Mouse (Mus musculus): Measurements from ENCODE around the gene Poc5. TPM values are rescaled to one million over a fixed set of nuclear protein-coding genes. Genes with fewer than 3 reads are reported as not detected.

Poc5 gene
- polyA plus RNA-seq, 1 experiment from 2014 or later, result 31.5 TPM

GRCm38 (mm10) chr13:96458018-96458417, 69.9 kb downstream of the Poc5 start:
- Histone ChIP-seq H3K9ac (ENCODE audit: low read length) (no peak overlapping the region), H3K27me3 (ENCODE audit: control insufficient read depth, insufficient read depth, low read length) (no peaks in the 10 kb centered on the region), H3K27ac (ENCODE audit: low read depth, low read length) (no peak overlapping the region), H3K4me3 (ENCODE audit: low read depth, low read length) (no peak overlapping the region), H3K4me1 (ENCODE audit: control insufficient read depth, insufficient read depth, low read length) (no peaks in the 10 kb centered on the region), H3K9me3 (ENCODE audit: control insufficient read depth, low read length) (no peaks in the 10 kb centered on the region), H3K4me2 (no peak overlapping the region), H3K36me3 (ENCODE audit: control insufficient read depth, insufficient read depth, low read length) (no peaks in the 10 kb centered on the region)
- 90% methylated on average over 5 of the region's 5 CpGs for WGBS
- ATAC-seq (ENCODE audit: low FRiP score) (no peak), DNase-seq (ENCODE audit: low spot score, missing footprints) (no peak)

GRCm38 (mm10) chr13:96458606-96459005, 70.5 kb downstream of the Poc5 start:
- Histone ChIP-seq H3K9me3 (ENCODE audit: control insufficient read depth, low read length) (no peaks in the 10 kb centered on the region), H3K27me3 (ENCODE audit: control insufficient read depth, insufficient read depth, low read length) (no peaks in the 10 kb centered on the region), H3K27ac (ENCODE audit: low read depth, low read length) (no peak overlapping the region), H3K4me3 (ENCODE audit: low read depth, low read length) (no peak overlapping the region), H3K36me3 (ENCODE audit: control insufficient read depth, insufficient read depth, low read length) (no peaks in the 10 kb centered on the region), H3K4me1 (ENCODE audit: control insufficient read depth, insufficient read depth, low read length) (no peaks in the 10 kb centered on the region), H3K4me2 (no peak overlapping the region), H3K9ac (ENCODE audit: low read length) (no peak overlapping the region)
- WGBS, result 81% methylated on average over 4 of the region's 4 CpGs
- ATAC-seq (ENCODE audit: low FRiP score) (no peak), DNase-seq (ENCODE audit: low spot score, missing footprints) (no peak)

GRCm38 (mm10) chr13:96462644-96463043, 74.5 kb downstream of the Poc5 start:
- Histone ChIP-seq H3K9ac (ENCODE audit: low read length) (no peak overlapping the region), H3K36me3 (ENCODE audit: control insufficient read depth, insufficient read depth, low read length) (no peaks in the 10 kb centered on the region), H3K4me2 (no peak overlapping the region), H3K9me3 (ENCODE audit: control insufficient read depth, low read length) (no peaks in the 10 kb centered on the region), H3K4me3 (ENCODE audit: low read depth, low read length) (no peak overlapping the region), H3K27me3 (ENCODE audit: control insufficient read depth, insufficient read depth, low read length) (no peaks in the 10 kb centered on the region), H3K27ac (ENCODE audit: low read depth, low read length) (no peak overlapping the region), H3K4me1 (ENCODE audit: control insufficient read depth, insufficient read depth, low read length) (no peaks in the 10 kb centered on the region)
- WGBS, result 74% methylated on average over 1 of the region's 1 CpGs
- DNase-seq (ENCODE audit: low spot score, missing footprints) (no peak), ATAC-seq (ENCODE audit: low FRiP score) (no peak)

- DNase-seq (ENCODE audit: low spot score, missing footprints) (no peak), ATAC-seq (ENCODE audit: low FRiP score) (no peak)
- Histone ChIP-seq H3K36me3 (ENCODE audit: control insufficient read depth, insufficient read depth, low read length) (no peaks in the 10 kb centered on the region), H3K27me3 (ENCODE audit: control insufficient read depth, insufficient read depth, low read length) (no peaks in the 10 kb centered on the region), H3K9ac (ENCODE audit: low read length) (no peak overlapping the region), H3K27ac (ENCODE audit: low read depth, low read length) (no peak overlapping the region), H3K9me3 (ENCODE audit: control insufficient read depth, low read length) (no peaks in the 10 kb centered on the region), H3K4me2 (no peak overlapping the region), H3K4me1 (ENCODE audit: control insufficient read depth, insufficient read depth, low read length) (no peaks in the 10 kb centered on the region), H3K4me3 (ENCODE audit: low read depth, low read length) (no peak overlapping the region)
- 53% methylated on average over 5 of the region's 5 CpGs for WGBS
These were observed 77.2 kb downstream of the Poc5 start for GRCm38 (mm10) chr13:96465315-96465714.

Small RNA genes lying within 50 kb of the gene (microRNA-seq; reads per million reads assigned to microRNA genes)
- not detected for gene Gm25213

Other genes starting within 250 kb of the Poc5 start
- gene Ankdd1b, start 82.9 kb downstream of the Poc5 start, polyA plus RNA-seq (2014; fragmentation: Nextera tagmentation; extraction: Ambion mirVana), result not detected in 2 replicates
- not detected in 2 replicates for gene Gm17622, start 102.4 kb downstream of the Poc5 start, polyA plus RNA-seq (2014; fragmentation: Nextera tagmentation; extraction: Ambion mirVana)
- gene Polk, start 154.3 kb downstream of the Poc5 start, polyA plus RNA-seq (2014; fragmentation: Nextera tagmentation; extraction: Ambion mirVana), result 7.3 and 8.2 TPM in 2 replicates
- gene Col4a3bp, start 154.3 kb downstream of the Poc5 start, polyA plus RNA-seq (2014; fragmentation: Nextera tagmentation; extraction: Ambion mirVana), result 6.7 and 6.9 TPM in 2 replicates

All from midbrain, embryonic 11.5 days (tissue).